Mouse (Mus musculus) kidney, postnatal 14 days (tissue): ENCODE measurements around the gene Tbcel.
A peak's percentile ranks its signal among the peaks of the same experiment; 100 is the strongest.

Experiments used
- DNase-seq: peaks from one replicate; pipeline ENCODE4 v3.0.0; 2022; ENCODE audit warnings: mixed read lengths

Gene Tbcel

GRCm38 (mm10) chr9:42507709-42508108, at the start of gene Tbcel:
TSS of gene Tbcel (minus strand) at chr9:42507809.
- DNase-seq = no peak

- DNase-seq = no peak
Observed at GRCm38 (mm10) chr9:42555186-42555585, 47.6 kb upstream of the Tbcel start.

- peak; percentile 59 for DNase-seq
Observed at GRCm38 (mm10) chr9:42550116-42550515, 42.5 kb upstream of the Tbcel start.

GRCm38 (mm10) chr9:42548981-42549380, 41.4 kb upstream of the Tbcel start:
- DNase-seq = no peak

GRCm38 (mm10) chr9:42544521-42544920, 36.9 kb upstream of the Tbcel start:
- no peak for DNase-seq

GRCm38 (mm10) chr9:42533491-42533890, 25.9 kb upstream of the Tbcel start:
- DNase-seq = no peak

- DNase-seq = no peak
Observed at GRCm38 (mm10) chr9:42533041-42533440, 25.4 kb upstream of the Tbcel start.

GRCm38 (mm10) chr9:42531951-42532350, 24.3 kb upstream of the Tbcel start:
- DNase-seq = no peak

- DNase-seq = no peak
Observed at GRCm38 (mm10) chr9:42530221-42531152, 22.9 kb upstream of the Tbcel start.

- DNase-seq = peak; percentile 30
Observed at GRCm38 (mm10) chr9:42520587-42521084, 13.0 kb upstream of the Tbcel start.

- no peak for DNase-seq
Observed at GRCm38 (mm10) chr9:42518163-42518562, 10.6 kb upstream of the Tbcel start.

- DNase-seq = peak; percentile 9
Observed at GRCm38 (mm10) chr9:42513159-42513558, 5.5 kb upstream of the Tbcel start.

GRCm38 (mm10) chr9:42512312-42512711, 4.7 kb upstream of the Tbcel start:
- DNase-seq = peak; percentile 78

- DNase-seq = no peak
Observed at GRCm38 (mm10) chr9:42508235-42508634, 626 bp upstream of the Tbcel start.

GRCm38 (mm10) chr9:42507022-42507421, 587 bp downstream of the Tbcel start:
- DNase-seq = no peak

- DNase-seq = peak; percentile 21
Observed at GRCm38 (mm10) chr9:42504971-42505510, 2.6 kb downstream of the Tbcel start.

- DNase-seq = no peak
Observed at GRCm38 (mm10) chr9:42504559-42504958, 3.0 kb downstream of the Tbcel start.

GRCm38 (mm10) chr9:42503709-42504108, 3.9 kb downstream of the Tbcel start:
- DNase-seq = no peak

GRCm38 (mm10) chr9:42496296-42496695, 11.3 kb downstream of the Tbcel start:
- no peak for DNase-seq

- DNase-seq = no peak
Observed at GRCm38 (mm10) chr9:42491780-42492179, 15.8 kb downstream of the Tbcel start.

GRCm38 (mm10) chr9:42490589-42491382, 16.8 kb downstream of the Tbcel start:
- no peak for DNase-seq

GRCm38 (mm10) chr9:42488071-42488470, 19.5 kb downstream of the Tbcel start:
- DNase-seq = no peak

- no peak for DNase-seq
Observed at GRCm38 (mm10) chr9:42486913-42487312, 20.7 kb downstream of the Tbcel start.
